Mouse (Mus musculus) C2C12 (cell line): ENCODE measurements at regions not wholly inside any gene's neighbourhood (a gene's known extent, or its start where the extent isn't known, plus 50 kb on each side); places are given as distances from the start of the nearest gene placed in this dataset.

Source experiments
- H3K27me3 ChIP-seq: one replicate; pipeline ENCODE4 v1.6.1; 2011; ENCODE audit not compliant: control insufficient read depth, insufficient read depth, insufficient read length
- H3K36me3 ChIP-seq: one replicate; pipeline ENCODE4 v1.6.1; 2011; ENCODE audit not compliant: control insufficient read depth, insufficient read depth
- H3K4me3 ChIP-seq: one replicate; pipeline ENCODE4 v1.5.1; 2011; ENCODE audit warnings: mild to moderate bottlenecking, control low read depth; ENCODE audit not compliant: poor library complexity, insufficient read depth, severe bottlenecking
- H3K79me2 ChIP-seq: one replicate; pipeline ENCODE4 v1.6.1; 2011; ENCODE audit not compliant: control insufficient read depth, insufficient read depth
- H3K79me3 ChIP-seq: one replicate; pipeline ENCODE4 v1.6.1; 2011; ENCODE audit warnings: low read depth, control low read depth
- H3ac ChIP-seq: one replicate; pipeline ENCODE3; 2011; ENCODE audit warnings: low read depth; ENCODE audit not compliant: control insufficient read depth, insufficient read length
- CEBPB ChIP-seq: IDR thresholded peaks from one replicate; pipeline ENCODE4 v1.6.1; 2011; ENCODE audit warnings: low read depth, mild to moderate bottlenecking, control low read depth, moderate library complexity
- CTCF ChIP-seq: IDR thresholded peaks from one replicate; pipeline ENCODE4 v1.5.1; 2011; ENCODE audit not compliant: control insufficient read depth, insufficient read depth, insufficient read length
- FOSL1 ChIP-seq: IDR thresholded peaks from one replicate; pipeline ENCODE4 v1.8.0; 2011; ENCODE audit warnings: mild to moderate bottlenecking, low read length; ENCODE audit not compliant: poor library complexity, insufficient read depth, severe bottlenecking
- MAX ChIP-seq: IDR thresholded peaks from one replicate; pipeline ENCODE4 v1.6.1; 2011; ENCODE audit warnings: mild to moderate bottlenecking, control low read depth
- MYOD1 ChIP-seq: IDR thresholded peaks from one replicate; pipeline ENCODE4 v1.6.1; 2011; ENCODE audit warnings: low read depth; ENCODE audit not compliant: control insufficient read depth, insufficient read length
- MYOG ChIP-seq: IDR thresholded peaks from one replicate; pipeline ENCODE4 v1.6.1; 2011; ENCODE audit not compliant: control insufficient read depth, insufficient read length; ENCODE audit errors: extremely low read depth
- USF1 ChIP-seq: IDR thresholded peaks from one replicate; pipeline ENCODE4 v1.6.1; 2011; ENCODE audit warnings: low read depth, mild to moderate bottlenecking, control low read depth, moderate library complexity

- Histone ChIP-seq H3K27me3 (no peaks in the 10 kb centered on the region), H3K4me3 (no peak overlapping the region), H3K36me3 (no peaks in the 10 kb centered on the region), H3K79me3 (no peaks in the 10 kb centered on the region), H3K79me2 (no peaks in the 10 kb centered on the region), H3ac (no peak overlapping the region)
- no peak for TF ChIP-seq CEBPB
- no peak for TF ChIP-seq USF1
- TF ChIP-seq FOSL1: no peak
- no peak for TF ChIP-seq MYOG
- TF ChIP-seq MAX: no peak
- no peak for TF ChIP-seq CTCF
- TF ChIP-seq MYOD1: no peak
Observed at GRCm38 (mm10) chr14:72158537-72159323, 332.9 kb downstream of the Gm9195 start.

GRCm38 (mm10) chr14:72155197-72155907 lies 336.3 kb downstream of the Gm9195 start:
- Histone ChIP-seq H3ac (no peak overlapping the region), H3K27me3 (no peaks in the 10 kb centered on the region), H3K4me3 (no peak overlapping the region), H3K79me2 (no peaks in the 10 kb centered on the region), H3K79me3 (no peaks in the 10 kb centered on the region), H3K36me3 (no peaks in the 10 kb centered on the region)
- no peak for TF ChIP-seq CTCF
- TF ChIP-seq MYOG: no peak
- no peak for TF ChIP-seq USF1

- no peaks in the 10 kb centered on the region for H3K27me3 ChIP-seq
- H3K79me2 ChIP-seq: no peaks in the 10 kb centered on the region
Observed at GRCm38 (mm10) chr14:72151676-72152075, 340.0 kb downstream of the Gm9195 start.

GRCm38 (mm10) chr14:72149463-72149862 lies 342.2 kb downstream of the Gm9195 start:
- Histone ChIP-seq H3K79me3 (no peaks in the 10 kb centered on the region), H3K4me3 (no peak overlapping the region)

More at GRCm38 (mm10) chr14:72151676-72152075, 340.0 kb downstream of the Gm9195 start:
- Histone ChIP-seq H3ac (no peak overlapping the region), H3K79me3 (no peaks in the 10 kb centered on the region), H3K4me3 (no peak overlapping the region), H3K36me3 (no peaks in the 10 kb centered on the region)
- TF ChIP-seq USF1 (no peak), MYOD1 (no peak), CEBPB (no peak), CTCF (no peak), MAX (no peak), MYOG (no peak), FOSL1 (no peak)

GRCm38 (mm10) chr14:72148886-72149285 lies 342.8 kb downstream of the Gm9195 start:
- Histone ChIP-seq H3K79me2 (no peaks in the 10 kb centered on the region), H3ac (no peak overlapping the region), H3K79me3 (no peaks in the 10 kb centered on the region), H3K36me3 (no peaks in the 10 kb centered on the region), H3K27me3 (no peaks in the 10 kb centered on the region), H3K4me3 (no peak overlapping the region)
- TF ChIP-seq MAX (no peak), CTCF (no peak), CEBPB (no peak), MYOG (no peak), USF1 (no peak), MYOD1 (no peak), FOSL1 (no peak)

More at GRCm38 (mm10) chr14:72149463-72149862, 342.2 kb downstream of the Gm9195 start:
- Histone ChIP-seq H3K79me2 (no peaks in the 10 kb centered on the region), H3K36me3 (no peaks in the 10 kb centered on the region), H3ac (no peak overlapping the region), H3K27me3 (no peaks in the 10 kb centered on the region)
- TF ChIP-seq FOSL1 (no peak), CTCF (no peak)

- H3K79me3 ChIP-seq: no peaks in the 10 kb centered on the region
- H3K79me2 ChIP-seq: no peaks in the 10 kb centered on the region
- H3ac ChIP-seq: no peak overlapping the region
- no peaks in the 10 kb centered on the region for H3K27me3 ChIP-seq
- no peak overlapping the region for H3K4me3 ChIP-seq
- H3K36me3 ChIP-seq: no peaks in the 10 kb centered on the region
- TF ChIP-seq CEBPB: no peak
- no peak for TF ChIP-seq MYOD1
- no peak for TF ChIP-seq MYOG
- TF ChIP-seq FOSL1: no peak
- no peak for TF ChIP-seq MAX
- TF ChIP-seq USF1: no peak
- TF ChIP-seq CTCF: no peak
Observed at GRCm38 (mm10) chr14:72146381-72146780, 345.3 kb downstream of the Gm9195 start.
